Mouse (Mus musculus): ENCODE measurements around the gene Plekhg1.

DNA sequence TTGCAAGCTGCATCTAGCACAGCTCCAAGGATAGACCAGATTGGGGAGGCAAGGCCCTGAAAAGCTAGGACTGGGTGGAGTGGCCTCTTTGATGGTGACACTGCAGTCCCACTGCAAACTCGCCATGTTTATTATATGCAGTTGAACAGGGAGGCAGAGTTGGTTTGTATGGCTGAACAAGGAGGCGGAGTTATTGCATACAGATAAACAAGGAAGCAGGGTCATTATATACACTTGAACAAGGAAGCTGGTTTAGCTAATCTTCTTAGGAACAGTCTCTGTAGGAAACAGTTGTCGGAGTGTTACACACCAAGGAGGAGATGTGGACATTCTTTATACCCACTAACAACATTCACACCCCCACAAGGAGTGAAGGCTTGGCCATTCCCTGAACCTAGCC lies 112.6 kb downstream of the Plekhg1 start:
- no peak for TF ChIP-seq POLR2A (IDR thresholded peaks at IDR 0.05; ENCODE audit: control insufficient read depth, extremely low read depth, insufficient read depth, low read length, poor library complexity)
- TF ChIP-seq CTCF (IDR thresholded peaks at IDR 0.05; ENCODE audit: borderline replicate concordance, control insufficient read depth, extremely low read depth, insufficient read depth, low read length, poor library complexity) = no peak

All from thymus, adult 2 months (tissue).